Mouse (Mus musculus) liver, embryonic 14.5 days (tissue): Measurements from ENCODE around the gene Cacna1a.

Experiments
- CTCF ChIP-seq: IDR thresholded peaks from 2 replicates; pipeline ENCODE4 v1.5.1; 2016; ENCODE audit warnings: antibody characterized with exemption, low read depth, control low read depth
- EP300 ChIP-seq: IDR thresholded peaks from 2 replicates; pipeline ENCODE4 v1.6.1; 2016; ENCODE audit warnings: antibody characterized with exemption, low read depth

DNA sequence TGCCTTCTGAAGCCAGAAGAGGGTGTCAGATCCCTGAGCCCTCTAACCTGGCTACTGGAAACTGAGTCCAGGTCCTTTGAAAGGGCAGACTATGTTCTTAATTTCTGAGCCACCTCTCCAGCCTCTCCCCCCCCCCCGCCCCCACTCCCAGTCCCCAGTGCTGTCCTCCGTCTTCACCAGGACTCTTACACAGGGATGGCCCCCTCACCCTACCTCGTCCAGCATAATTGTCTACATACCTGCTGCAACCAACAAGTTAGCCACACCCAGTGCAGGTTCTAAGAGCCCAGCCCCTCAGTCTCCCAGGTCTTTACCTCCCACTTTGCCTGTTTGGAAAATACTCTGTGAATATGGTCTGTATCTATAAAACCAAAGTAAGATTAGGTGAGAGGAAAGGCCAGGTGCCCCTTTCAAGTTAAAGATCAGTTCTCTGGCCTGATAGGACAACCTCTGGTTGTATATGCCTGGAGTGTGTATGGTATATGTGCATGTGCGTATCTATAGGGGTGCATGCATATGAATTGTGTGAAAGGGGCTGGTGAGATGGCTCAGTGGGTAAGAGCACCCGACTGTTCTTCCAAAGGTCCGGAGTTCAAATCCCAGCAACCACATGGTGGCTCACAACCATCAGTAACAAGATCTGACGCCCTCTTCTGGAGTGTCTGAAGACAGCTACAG, 252.5 kb downstream of the Cacna1a start:
- TF ChIP-seq CTCF: no peak
- no peak for TF ChIP-seq EP300
